Mouse (Mus musculus): ENCODE measurements around the gene Tpcn2. TPM values are rescaled to one million over a fixed set of nuclear protein-coding genes. Genes with fewer than 3 reads are reported as not detected.

Gene Tpcn2
- total RNA-seq, 2 experiments from 2014 or later: 4.7 to 5.0 TPM

GRCm38 (mm10) chr7:145173116-145173515 lies 110.7 kb downstream of the Tpcn2 start:
- peak; percentile 73 for DNase-seq
- intact Hi-C loops (cut with DNase I): no loop called here

DNA sequence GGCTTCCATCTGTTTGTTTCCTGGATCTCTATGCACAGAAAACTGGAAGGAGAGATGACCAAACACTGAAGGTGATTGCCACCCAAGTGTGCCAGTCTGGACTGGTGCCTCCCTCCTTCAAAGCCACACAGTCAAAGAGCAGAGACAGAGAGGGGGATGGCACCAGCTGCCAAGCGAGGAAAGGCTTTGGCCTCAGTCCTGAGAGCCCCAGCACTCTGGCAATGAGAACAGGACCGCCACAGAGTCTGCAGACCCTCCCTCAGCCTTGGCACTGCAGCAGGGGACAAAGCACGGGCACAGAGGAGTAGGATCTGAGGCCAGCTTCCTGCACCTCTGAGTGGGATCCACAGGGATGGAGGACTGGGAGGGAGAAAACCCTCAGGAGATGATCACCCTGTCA lies 114.1 kb downstream of the Tpcn2 start:
- DNase-seq: peak; percentile 91
- intact Hi-C loops (cut with DNase I): no loop called here

GRCm38 (mm10) chr7:145159283-145160240 lies 124.2 kb downstream of the Tpcn2 start:
- intact Hi-C loops (cut with DNase I): no loop called here
- peak; percentile 84 for DNase-seq

GRCm38 (mm10) chr7:145155666-145156065 lies 128.1 kb downstream of the Tpcn2 start:
- intact Hi-C loops (cut with DNase I): no loop called here

DNA sequence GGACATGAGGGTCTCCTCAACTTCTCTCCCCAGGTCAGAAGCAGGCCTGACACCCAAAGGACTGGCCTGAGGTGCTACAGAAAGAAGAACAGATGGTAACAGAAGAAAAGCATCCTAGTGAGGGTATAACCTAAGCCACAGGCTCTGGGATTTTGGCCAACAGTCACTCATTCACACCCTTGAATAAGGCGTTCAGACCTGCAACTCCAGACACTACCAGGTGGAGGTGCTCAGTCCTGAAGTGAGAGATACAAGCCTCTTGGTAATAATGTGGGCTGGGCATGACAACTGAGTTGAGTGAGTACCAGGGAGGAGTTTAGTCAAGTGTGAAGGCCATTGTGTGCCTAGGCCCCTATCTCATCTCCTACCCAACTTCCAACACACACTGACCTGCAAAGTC lies 129.7 kb downstream of the Tpcn2 start:
- DNase-seq: no peak
- intact Hi-C loops (cut with DNase I): no loop called here

More at GRCm38 (mm10) chr7:145155666-145156065, 128.1 kb downstream of the Tpcn2 start:
- DNase-seq: no peak

- intact Hi-C loops (cut with DNase I): no loop called here
- no peak for DNase-seq
These were observed 132.0 kb downstream of the Tpcn2 start for GRCm38 (mm10) chr7:145151845-145152244.

DNA sequence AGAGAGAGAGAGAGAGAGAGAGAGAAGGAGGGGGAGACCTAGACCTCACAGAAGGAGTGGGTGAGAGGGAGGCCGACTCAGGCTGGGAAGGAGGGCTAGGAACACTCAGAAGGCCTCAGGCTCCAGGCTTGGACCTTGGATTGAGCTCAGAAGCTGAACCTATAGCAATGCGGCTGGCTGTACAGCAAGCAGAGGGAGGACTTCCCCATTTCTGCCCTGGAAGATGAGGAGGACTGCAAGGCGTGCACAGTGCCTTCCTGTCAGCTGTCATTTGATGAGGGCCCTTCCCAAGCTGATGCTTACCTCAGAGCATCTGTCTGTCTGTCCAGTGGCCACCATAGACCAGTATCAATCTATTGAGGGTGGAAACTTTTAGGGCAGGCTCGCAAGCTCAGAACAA lies 134.9 kb downstream of the Tpcn2 start:
- intact Hi-C loops (cut with DNase I): no loop called here
- DNase-seq: no peak

GRCm38 (mm10) chr7:145147973-145148698 lies 135.7 kb downstream of the Tpcn2 start:
- intact Hi-C loops (cut with DNase I): no loop called here

DNA sequence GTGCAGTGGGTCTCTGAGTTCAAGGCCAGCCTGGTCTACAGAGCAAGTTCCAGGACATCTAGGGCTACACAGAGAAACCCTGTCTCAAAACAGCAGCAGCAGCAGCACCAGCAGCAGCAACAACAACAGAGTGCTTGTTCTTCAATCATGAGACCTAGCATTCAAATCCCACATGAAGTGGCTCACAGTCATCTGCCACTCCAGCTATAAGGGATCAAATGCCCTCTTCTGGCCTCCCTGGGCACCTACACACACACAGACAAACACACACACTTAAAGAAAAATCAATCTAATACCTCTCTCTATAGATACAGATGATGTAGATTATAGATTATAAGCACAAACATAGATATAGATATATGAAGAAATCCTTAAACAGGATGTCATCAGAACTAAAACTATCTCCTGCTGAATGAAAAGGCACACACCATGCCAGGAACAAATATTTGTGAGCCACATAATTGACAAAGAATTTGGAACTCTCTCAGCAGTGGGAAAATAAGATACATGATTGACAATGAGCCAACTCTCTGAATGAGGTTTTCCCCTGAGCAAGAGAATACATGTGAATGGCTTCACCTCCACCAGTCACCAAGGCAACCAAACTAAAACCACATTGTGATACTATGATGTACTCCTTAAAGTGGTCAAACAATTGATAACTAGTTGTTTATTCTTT lies 137.4 kb downstream of the Tpcn2 start:
- intact Hi-C loops (cut with DNase I): no loop called here
- no peak for DNase-seq

More at GRCm38 (mm10) chr7:145147973-145148698, 135.7 kb downstream of the Tpcn2 start:
- no peak for DNase-seq

GRCm38 (mm10) chr7:145143502-145144070 lies 140.2 kb downstream of the Tpcn2 start:
- intact Hi-C loops (cut with DNase I): no loop called here
- peak; percentile 35 for DNase-seq

DNA sequence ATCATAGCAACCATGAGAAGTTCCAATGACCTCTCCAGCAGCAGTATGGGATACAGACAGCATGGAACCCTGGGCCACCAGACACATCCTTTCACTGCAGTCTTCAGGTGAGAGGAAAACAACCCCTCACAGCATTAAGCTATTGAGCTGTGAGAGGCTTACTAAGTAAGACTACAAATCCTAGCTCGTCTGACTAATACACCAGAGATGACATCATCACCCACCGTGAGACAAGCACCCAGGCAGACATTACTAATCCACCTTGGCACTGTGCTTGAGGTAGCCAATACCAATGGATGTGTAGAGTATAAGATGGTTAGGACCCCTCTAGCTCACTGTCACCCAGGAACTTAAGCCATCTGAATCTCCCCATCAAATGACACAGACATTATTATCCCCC lies 143.2 kb downstream of the Tpcn2 start:
- no peak for DNase-seq
- intact Hi-C loops (cut with DNase I): no loop called here

- DNase-seq: no peak
- intact Hi-C loops (cut with DNase I): no loop called here
These were observed 144.2 kb downstream of the Tpcn2 start for GRCm38 (mm10) chr7:145139576-145139975.

DNA sequence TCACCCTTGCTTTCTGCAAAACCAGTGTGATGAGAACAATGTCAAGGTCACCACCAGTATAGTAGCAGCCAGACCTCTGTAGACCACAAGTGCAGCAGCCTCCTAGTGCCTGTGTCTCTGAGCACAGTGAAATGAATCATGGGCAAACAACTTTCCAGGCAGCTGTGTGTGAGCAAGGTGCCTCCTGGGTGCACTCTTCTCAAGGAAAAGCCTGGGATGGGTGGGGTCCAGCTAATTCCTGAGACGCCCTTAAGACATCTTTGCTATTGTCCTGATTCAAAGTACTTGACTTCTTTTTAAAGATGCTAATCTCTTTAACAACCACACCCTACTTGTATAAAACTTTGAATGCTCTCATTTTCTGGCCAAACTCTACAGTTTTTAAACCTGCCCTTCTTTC lies 144.7 kb downstream of the Tpcn2 start:
- intact Hi-C loops (cut with DNase I): no loop called here
- DNase-seq: no peak

GRCm38 (mm10) chr7:145137871-145138270 lies 145.9 kb downstream of the Tpcn2 start:
- intact Hi-C loops (cut with DNase I): no loop called here
- no peak for DNase-seq

- intact Hi-C loops (cut with DNase I): no loop called here
- no peak for DNase-seq
These were observed 147.0 kb downstream of the Tpcn2 start for GRCm38 (mm10) chr7:145136831-145137230.

Other genes with a start within 250 kb of the Tpcn2 start
- not detected for gene 1810010D01Rik, start 75.9 kb downstream of the Tpcn2 start, total RNA-seq (2021)
- gene Mrgprf, start 16.8 kb upstream of the Tpcn2 start, total RNA-seq (2021): 1 to 10 TPM; 2.2 to 3.0 TPM
- not detected for gene Mrgprd, start 30.8 kb upstream of the Tpcn2 start, total RNA-seq (2021)

Measured in left cerebral cortex, postnatal 4 days (tissue).